Mouse (Mus musculus): ENCODE data around the gene Il1b.
A peak's percentile ranks its signal among the peaks of the same experiment; 100 is the strongest.

Gene Il1b

DNA sequence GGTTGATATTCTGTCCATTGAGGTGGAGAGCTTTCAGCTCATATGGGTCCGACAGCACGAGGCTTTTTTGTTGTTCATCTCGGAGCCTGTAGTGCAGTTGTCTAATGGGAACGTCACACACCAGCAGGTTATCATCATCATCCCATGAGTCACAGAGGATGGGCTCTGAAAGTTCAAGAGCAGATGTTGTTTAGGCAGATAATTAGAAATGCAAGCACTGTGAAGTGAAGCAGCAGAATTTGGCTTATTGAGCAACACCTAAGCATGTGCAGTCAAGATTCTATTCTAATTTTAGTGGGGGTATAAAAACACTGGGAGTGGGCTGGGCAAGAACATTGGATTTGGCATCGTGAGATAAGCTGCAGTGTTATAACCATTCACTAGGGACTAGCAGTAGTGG is 3.7 kb downstream of the Il1b start:
- DNase-seq, result no peak

DNA sequence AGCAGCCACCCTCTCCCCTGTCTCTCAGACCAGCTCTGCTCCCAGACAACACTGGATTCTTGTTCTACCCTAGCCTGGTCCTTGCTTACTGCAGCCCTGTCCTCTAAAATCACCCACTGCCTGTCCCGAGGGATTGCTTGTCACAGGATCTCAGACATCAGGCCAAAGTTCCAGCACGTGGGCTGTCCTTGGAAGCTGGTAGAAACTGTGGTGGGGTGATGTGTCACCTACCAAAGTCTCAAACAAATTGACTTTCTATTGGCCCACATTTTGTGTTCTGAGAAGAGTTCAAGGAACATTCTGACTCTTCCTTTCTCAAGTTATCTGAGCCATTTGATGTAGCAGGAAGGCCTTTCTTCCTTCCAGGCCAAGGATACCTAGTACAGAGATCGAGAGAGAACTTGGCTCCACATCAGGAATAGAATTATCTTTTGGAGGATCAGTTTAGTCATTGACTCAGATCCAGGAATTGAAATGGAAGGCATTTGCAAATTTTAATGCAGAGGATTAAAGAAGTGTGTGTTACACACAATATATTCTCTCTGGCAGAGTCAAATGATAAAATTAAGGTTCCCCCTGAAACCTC is 9.9 kb downstream of the Il1b start:
- DNase-seq, result no peak

DNA sequence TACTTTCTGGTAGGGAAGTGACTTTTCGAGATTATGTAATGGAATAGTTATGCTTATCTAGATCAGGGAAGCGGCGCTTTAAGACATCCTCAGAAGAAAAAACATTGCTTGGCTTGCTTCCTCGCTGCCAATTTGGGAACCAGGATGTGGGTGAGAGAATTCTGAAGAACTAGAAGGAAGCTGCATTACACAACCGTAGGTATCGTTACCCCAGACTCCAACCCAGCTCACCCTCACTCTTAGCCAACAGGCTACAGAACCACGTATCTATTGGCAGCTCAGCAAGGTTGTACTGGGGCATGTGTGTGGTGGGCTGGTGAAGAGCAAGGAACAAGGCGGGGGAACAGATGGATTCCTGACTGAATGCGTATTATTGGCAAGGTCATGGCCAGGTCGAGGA is 10.7 kb downstream of the Il1b start:
- DNase-seq, result no peak

DNA sequence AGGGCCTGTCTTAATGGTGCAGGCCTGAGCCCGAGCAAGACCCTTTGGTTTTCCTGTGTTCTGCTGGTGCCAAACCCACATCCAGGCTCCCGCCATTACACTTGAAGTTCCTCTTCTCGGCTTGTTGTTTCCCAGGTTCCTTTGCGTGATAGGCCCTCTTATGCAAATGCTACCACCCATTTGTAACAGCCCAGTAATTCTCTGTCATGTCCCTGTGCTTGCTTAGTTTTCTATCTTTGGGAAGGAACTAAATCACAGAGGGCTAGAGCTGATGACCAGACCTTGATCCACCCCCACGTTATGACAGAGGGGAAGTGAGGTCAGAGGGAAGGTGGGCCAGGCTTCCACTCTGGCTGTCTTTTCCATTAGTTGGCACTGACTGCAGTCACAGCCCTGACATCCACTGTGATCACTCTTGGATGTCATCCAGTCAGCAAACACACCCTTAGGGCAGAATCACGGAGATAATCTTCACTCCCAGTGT is 32.8 kb downstream of the Il1b start:
- DNase-seq, result peak in 1 of 2 experiments; percentile 6

DNA sequence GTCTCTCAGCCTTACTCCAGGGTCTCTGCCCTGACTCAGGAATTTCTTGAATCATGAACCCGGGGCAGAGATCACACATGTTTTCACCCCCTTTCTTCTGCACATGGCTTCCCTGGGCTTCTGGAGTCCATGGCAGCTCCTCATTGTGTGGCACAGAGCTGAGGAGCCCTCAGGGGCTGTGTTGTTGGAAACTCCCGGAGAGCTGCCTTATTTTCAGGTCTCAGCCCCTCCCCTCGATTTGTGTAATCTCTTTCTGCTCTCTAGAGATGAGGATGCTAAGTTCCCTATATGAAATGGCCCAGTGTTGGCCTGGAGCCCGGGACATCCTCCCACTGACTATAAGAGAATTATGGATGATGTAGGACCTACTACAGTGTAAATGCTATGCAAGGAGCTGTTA is 37.5 kb downstream of the Il1b start:
- no peak for DNase-seq

DNA sequence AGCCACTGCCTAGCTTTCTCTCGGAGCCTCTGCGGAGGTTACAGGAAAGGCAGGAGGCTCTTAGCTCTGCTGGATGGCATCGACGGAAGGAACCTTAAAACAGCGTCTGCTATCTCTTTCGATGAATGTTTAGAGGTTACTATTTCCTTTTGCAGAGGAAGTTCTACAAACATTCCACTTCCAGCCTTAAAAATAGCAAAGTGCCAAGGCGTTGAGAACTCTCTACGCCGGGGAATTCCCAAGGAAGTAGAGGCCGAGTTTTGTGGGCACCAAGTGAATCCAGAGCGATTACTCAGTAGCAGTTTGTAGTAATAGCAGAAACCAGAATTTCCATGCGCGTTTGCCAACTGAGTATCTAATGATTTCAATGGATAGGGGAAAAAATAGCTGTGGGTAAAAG is 40.4 kb downstream of the Il1b start:
- no peak for DNase-seq

DNA sequence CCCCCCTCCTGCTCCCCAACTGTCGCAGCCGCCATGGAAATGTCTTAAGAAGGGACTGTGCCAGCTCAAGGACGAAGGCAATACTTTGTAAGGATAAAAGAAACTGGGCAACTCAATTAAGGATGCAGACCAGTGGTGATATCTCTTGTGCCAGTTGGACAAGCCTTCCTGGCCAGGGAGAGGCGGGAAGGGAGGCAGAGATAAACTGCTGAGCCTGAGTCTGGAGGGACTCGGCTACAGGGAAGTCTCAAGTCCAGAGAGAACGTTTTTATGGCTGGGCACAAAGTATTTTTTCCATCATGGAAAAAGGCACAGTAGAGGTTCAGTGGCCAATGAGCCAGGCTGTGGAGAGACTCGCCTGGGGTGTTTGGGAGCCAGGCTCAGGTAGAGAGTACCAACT is 40.9 kb downstream of the Il1b start:
- DNase-seq, result no peak

DNA sequence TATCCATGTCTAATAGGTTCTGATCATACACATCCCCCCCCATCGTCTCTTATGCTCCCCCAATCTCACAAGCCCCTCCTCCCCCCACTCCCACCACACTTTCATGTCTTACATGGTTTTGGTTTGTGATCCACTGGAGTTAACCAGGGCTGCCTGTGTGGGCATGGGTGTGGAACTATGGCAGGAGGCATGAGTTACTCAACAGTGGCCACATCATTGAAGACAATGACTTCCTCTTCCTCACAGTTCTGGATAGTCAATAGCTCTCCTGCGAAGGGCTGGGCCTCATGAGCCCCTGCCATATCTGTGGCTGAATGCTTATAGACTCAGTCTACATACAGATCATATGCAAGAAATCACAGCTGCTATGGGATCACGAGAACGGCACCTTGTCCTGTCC is 42.7 kb downstream of the Il1b start:
- DNase-seq, result no peak

DNA sequence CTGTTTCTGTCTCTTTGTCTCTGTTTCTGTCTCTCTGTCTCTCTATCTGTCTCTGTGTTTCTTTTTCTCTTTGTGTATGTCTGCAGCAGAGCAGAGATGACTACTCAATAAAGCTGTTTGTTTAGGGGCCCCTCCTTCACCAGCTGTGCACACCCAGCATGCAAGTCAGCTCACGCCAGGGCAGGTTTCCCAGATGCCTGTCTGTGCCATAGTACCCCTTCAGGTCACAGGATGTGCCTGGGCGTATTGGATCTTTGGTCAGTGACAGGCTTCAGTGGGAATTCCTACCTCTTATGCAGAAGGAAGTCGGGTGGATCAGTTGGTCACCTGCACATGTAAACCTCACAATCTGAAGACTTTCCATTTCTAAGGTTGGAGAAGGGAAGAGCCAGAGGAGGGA is 46.7 kb downstream of the Il1b start:
- DNase-seq, result no peak

DNA sequence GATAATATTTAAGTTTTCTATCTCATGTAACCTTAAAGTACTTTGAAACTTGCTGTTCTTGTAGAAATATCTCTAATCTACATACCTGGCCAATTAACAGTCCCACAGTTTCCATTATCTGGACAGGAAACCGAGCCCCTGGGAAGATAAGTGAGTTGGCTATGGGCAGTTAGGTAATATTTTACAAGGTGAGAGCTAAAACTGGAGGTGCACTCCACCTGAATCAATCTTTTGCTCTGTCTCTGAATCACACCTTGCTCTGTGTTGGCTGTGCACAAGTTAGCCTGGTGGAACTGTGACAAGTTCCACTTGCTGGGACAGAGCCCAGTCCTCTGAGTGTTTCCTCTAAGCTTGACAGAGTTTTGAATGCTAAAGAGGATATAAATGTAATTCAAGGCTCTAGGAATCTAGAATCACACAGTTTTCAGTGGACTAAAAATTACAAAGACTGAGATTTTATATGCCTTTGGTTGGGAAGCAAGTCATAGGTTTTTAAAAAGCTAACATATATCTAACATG is 48.8 kb downstream of the Il1b start:
- DNase-seq, result no peak

DNA sequence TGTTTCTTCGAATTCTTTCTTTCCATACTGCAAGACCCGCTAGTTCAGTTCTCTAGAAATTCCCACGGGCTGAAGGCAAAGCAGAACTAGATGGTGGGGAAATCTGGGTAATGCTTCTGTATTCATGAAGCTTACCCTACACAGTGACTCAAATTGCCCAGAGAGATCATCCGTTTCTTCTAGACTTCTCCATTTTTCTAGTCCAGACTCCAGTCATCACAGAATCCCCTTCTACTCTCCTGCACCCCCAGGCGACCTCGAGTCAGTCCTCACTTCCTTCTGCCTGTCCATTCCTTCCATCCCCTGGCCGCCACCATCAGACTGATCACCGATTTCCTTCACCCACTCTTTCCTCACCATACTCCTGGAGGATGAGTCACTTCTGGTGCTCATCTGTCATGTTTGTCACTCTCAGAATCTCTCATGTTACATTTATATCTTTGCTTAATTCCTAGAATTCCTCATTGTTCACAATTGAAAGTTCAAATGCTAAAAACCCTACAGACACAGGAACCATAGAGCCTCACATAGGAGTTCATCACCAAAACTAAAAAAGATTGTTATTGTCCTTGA is 50.8 kb downstream of the Il1b start:
- no peak for DNase-seq

DNA sequence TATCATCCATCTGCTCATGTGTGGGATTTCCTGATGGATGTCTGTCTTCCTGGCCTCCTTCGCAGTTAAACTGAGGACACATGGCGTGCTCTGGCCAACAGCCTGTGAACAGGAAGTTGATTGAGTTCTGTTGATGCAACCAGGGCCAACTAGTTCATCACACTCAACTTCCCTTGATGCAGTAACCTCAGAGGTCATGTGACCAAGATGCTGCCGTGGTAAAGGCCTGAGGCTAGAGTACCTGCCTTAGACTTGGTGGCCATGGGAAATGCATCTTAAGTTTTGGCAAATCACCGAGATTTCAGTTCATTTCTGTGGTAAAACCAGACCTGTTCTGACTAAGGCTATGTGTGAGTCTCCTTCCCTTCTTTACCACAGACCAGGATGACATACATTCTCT is 55.1 kb downstream of the Il1b start:
- DNase-seq, result no peak

DNA sequence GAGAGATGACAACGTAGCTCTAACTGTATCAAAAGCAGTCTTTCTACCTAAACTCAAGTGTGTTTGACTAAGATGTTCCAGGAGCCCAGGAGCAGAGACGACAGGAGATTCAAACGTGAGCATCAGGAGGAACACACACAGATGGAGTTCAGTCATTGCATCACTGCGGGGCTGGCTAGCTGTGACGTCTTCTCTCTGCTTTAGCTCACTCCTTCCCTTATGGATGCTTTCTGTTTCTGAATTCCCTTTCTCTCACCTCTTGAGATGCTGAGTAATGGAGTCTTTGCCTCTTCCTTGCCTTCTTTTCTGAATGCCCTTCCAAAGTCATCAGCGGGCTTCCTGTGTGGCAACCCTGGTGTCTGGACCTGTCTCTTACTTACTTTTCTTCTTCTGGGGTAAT is 56.1 kb downstream of the Il1b start:
- DNase-seq, result no peak

Data from cerebellum, postnatal 14 days (tissue).